8 mouse cellular contexts compared by ENCODE assay signal in the genomic region with DNA sequence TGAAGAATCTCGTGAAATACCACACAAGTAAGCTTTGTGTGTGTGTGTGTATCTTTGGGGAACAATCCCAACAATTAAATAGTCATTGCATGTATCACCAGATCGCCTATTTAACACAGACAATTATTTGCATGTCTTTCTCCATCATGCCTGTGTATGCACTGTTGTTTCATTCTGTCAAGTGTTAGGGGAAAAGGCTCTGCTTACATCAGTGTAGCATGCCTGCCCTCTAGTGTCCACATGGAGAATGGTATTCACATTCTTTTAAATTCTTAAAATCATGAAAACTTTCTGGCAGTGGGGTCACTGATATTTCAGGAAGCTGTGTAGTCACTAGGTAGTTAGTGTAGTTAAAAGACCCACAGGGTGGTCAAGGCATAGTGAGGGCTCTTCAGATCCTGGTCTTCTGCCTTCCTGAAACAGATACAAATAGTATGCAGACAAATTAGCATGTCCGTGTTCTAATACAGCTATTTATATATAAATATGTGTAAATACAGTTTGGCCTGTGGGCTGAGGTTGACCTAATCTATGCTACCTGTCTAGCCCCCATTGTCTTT.
DNase-seq lines count a peak whose midpoint lies in the region; ATAC-seq lines count a peak whose summit lies in the region.

No protein-coding gene starts in this region.

- DNase-seq in cerebellum, adult 11 months, result no peak
- peak; percentile 23 for DNase-seq in right cerebral cortex, postnatal 4 days
- no peak for DNase-seq in right cerebral cortex, adult 18-20 months
- peak; percentile 75 for DNase-seq in embryonic facial prominence, embryonic 14.5 days (ENCODE audit: low spot score)
- no peak for DNase-seq in adrenal gland, adult 2 months

- H3K9ac ChIP-seq in embryonic facial prominence, embryonic 14.5 days (ENCODE audit: low read depth, low read length), result no peak overlapping the region
- H3K9ac ChIP-seq in kidney, embryonic 15.5 days, result no peak overlapping the region
- no peak overlapping the region for H3K9ac ChIP-seq in midbrain, embryonic 12.5 days (replicated peaks)

- ATAC-seq in cerebellum, adult (ENCODE audit: insufficient number of reproducible peaks, low FRiP score, low TSS enrichment), result peak; percentile 81
- ATAC-seq in embryonic facial prominence, embryonic 14.5 days (ENCODE audit: low read depth), result peak; percentile 56
- peak; percentile 43; the same call in 1 of the 2 replicates for ATAC-seq in kidney, embryonic 15.5 days (replicated peaks; ENCODE audit: low FRiP score)
- ATAC-seq in midbrain, embryonic 12.5 days (ENCODE audit: low FRiP score, low read depth), result peak; percentile 78

- no peak overlapping the region for H3K27ac ChIP-seq in embryonic facial prominence, embryonic 14.5 days (replicated peaks; ENCODE audit: low read depth, low read length)
- H3K27ac ChIP-seq in kidney, embryonic 15.5 days, result no peak overlapping the region
- H3K27ac ChIP-seq in midbrain, embryonic 12.5 days (replicated peaks), result no peak overlapping the region

- 54% methylated on average over 3 of the region's 3 CpGs for WGBS in embryonic facial prominence, embryonic 14.5 days
- WGBS in kidney, embryonic 15.5 days, result 52% methylated on average over 3 of the region's 3 CpGs
- WGBS in midbrain, embryonic 12.5 days, result 50% methylated on average over 3 of the region's 3 CpGs

- H3K4me1 ChIP-seq in embryonic facial prominence, embryonic 14.5 days (ENCODE audit: control insufficient read depth, insufficient read depth, low read length), result no peaks in the 10 kb centered on the region
- H3K4me1 ChIP-seq in kidney, embryonic 15.5 days, result no peaks in the 10 kb centered on the region
- H3K4me1 ChIP-seq in midbrain, embryonic 12.5 days, result peaks cover 7% of the 10 kb centered on the region; the same call in 1 of the 2 replicates

- H3K36me3 ChIP-seq in embryonic facial prominence, embryonic 14.5 days (ENCODE audit: control insufficient read depth, insufficient read depth, low read length), result no peaks in the 10 kb centered on the region
- H3K36me3 ChIP-seq in kidney, embryonic 15.5 days, result no peaks in the 10 kb centered on the region
- H3K36me3 ChIP-seq in midbrain, embryonic 12.5 days, result no peaks in the 10 kb centered on the region

- no peaks in the 10 kb centered on the region for H3K9me3 ChIP-seq in embryonic facial prominence, embryonic 14.5 days (ENCODE audit: control insufficient read depth, low read length)
- no peaks in the 10 kb centered on the region for H3K9me3 ChIP-seq in kidney, embryonic 15.5 days (replicated peaks)
- H3K9me3 ChIP-seq in midbrain, embryonic 12.5 days, result no peaks in the 10 kb centered on the region

- no peaks in the 10 kb centered on the region for H3K27me3 ChIP-seq in embryonic facial prominence, embryonic 14.5 days (replicated peaks; ENCODE audit: control insufficient read depth, insufficient read depth, low read length)
- H3K27me3 ChIP-seq in kidney, embryonic 15.5 days, result no peaks in the 10 kb centered on the region
- H3K27me3 ChIP-seq in midbrain, embryonic 12.5 days, result no peaks in the 10 kb centered on the region

- no peak overlapping the region for H3K4me3 ChIP-seq in embryonic facial prominence, embryonic 14.5 days (ENCODE audit: low read depth, low read length)
- H3K4me3 ChIP-seq in kidney, embryonic 15.5 days (replicated peaks), result no peak overlapping the region
- no peak overlapping the region for H3K4me3 ChIP-seq in midbrain, embryonic 12.5 days

- no peak overlapping the region for H3K4me2 ChIP-seq in embryonic facial prominence, embryonic 14.5 days (ENCODE audit: low read depth, low read length)
- no peak overlapping the region for H3K4me2 ChIP-seq in kidney, embryonic 15.5 days
- no peak overlapping the region for H3K4me2 ChIP-seq in midbrain, embryonic 12.5 days (replicated peaks)

Comparison
In these comparisons a context has a peak if more than half of its experiments do, and no peak if none do; other contexts are left out.
1. DNase-seq: peak in right cerebral cortex, postnatal 4 days (single experiment) and embryonic facial prominence, embryonic 14.5 days (single experiment); none in cerebellum, adult 11 months (single experiment), right cerebral cortex, adult 18-20 months (single experiment) and adrenal gland, adult 2 months (single experiment).
2. Peak in every context shown above with its lines, with median percentiles within 50 percentile points of each other: ATAC-seq.